Mouse (Mus musculus) forebrain, embryonic 11.5 days (tissue): Measurements from ENCODE around the gene Ruvbl2. TPM values are rescaled to one million over a fixed set of nuclear protein-coding genes. Genes with fewer than 3 reads are reported as not detected.

Experiments
- ATAC-seq: fragments of 200-750 bp; cut with Nextera tagmentation; replicated peaks from 2 replicates; pipeline ENCODE4 v1.8.0; 2017; ENCODE audit warnings: moderate TSS enrichment; ENCODE audit not compliant: low FRiP score
- DNase-seq: peaks from one replicate; pipeline ENCODE4 v3.0.0-alpha.2; 2017; ENCODE audit warnings: low spot score
- H3K27ac ChIP-seq: fragments of 300-500 bp; sonication (generic); 2 replicates; pipeline ENCODE4 v1.5.1; 2014; ENCODE audit warnings: low read depth, low read length
- H3K27me3 ChIP-seq: fragments of 300-500 bp; sonication (generic); 2 replicates; pipeline ENCODE4 v1.6.1; 2014; ENCODE audit warnings: mild to moderate bottlenecking, low read length, mixed read lengths; ENCODE audit not compliant: control insufficient read depth, insufficient read depth
- H3K36me3 ChIP-seq: fragments of 300-500 bp; sonication (generic); 2 replicates; pipeline ENCODE4 v1.6.1; 2014; ENCODE audit warnings: mild to moderate bottlenecking, low read length, moderate library complexity, mixed read lengths; ENCODE audit not compliant: control insufficient read depth, insufficient read depth
- H3K4me1 ChIP-seq: fragments of 300-500 bp; sonication (generic); replicated peaks from 2 replicates; pipeline ENCODE4 v1.6.1; 2014; ENCODE audit warnings: low read length, mixed read lengths; ENCODE audit not compliant: control insufficient read depth, insufficient read depth
- H3K4me2 ChIP-seq: fragments of 300-500 bp; sonication (generic); 2 replicates; pipeline ENCODE4 v1.6.1; 2014; ENCODE audit warnings: low read depth, mild to moderate bottlenecking, low read length, moderate library complexity, mixed read lengths; ENCODE audit not compliant: severe bottlenecking
- H3K4me3 ChIP-seq: fragments of 300-500 bp; sonication (generic); 2 replicates; pipeline ENCODE4 v1.5.1; 2014; ENCODE audit warnings: low read depth, low read length
- H3K9ac ChIP-seq: fragments of 300-500 bp; sonication (generic); 2 replicates; pipeline ENCODE4 v1.6.1; 2014; ENCODE audit warnings: low read length
- H3K9me3 ChIP-seq: fragments of 300-500 bp; sonication (generic); 2 replicates; pipeline ENCODE4 v1.6.1; 2016; ENCODE audit warnings: low read length, mixed read lengths; ENCODE audit not compliant: control insufficient read depth
- WGBS: fragments of 180-500 bp; shearing (Covaris S2); extraction: QIAGEN DNeasy Blood & Tissue Kit; methylation state at CpG from one replicate; pipeline ENCODE4 v1.1.7; 2014; 5-methylcytosine and 5-hydroxymethylcytosine counted together
- polyA plus RNA-seq: library from polyadenylated mRNA; unstranded; fragments of >200 nt; fragmentation: Nextera tagmentation; extraction: Ambion mirVana; gene quantifications from 2 replicates; pipeline ENCODE4 v1.2.1, GENCODE M21; 2014

The Ruvbl2 gene
- polyA plus RNA-seq, 1 experiment from 2014 or later, result 175 TPM

- ATAC-seq (no peak), DNase-seq (peak; percentile 69)
- Histone ChIP-seq H3K27ac (no peak overlapping the region), H3K9me3 (no peaks in the 10 kb centered on the region), H3K9ac (no peak overlapping the region), H3K4me3 (no peak overlapping the region), H3K4me1 (no peaks in the 10 kb centered on the region), H3K4me2 (no peak overlapping the region), H3K27me3 (no peaks in the 10 kb centered on the region), H3K36me3 (no peaks in the 10 kb centered on the region)
- WGBS, result 19% methylated on average over 3 of the region's 3 CpGs
Observed at GRCm38 (mm10) chr7:45477003-45477402, 39.1 kb upstream of the Ruvbl2 start.

- DNase-seq (no peak), ATAC-seq (no peak)
Observed at GRCm38 (mm10) chr7:45476453-45476852, 38.6 kb upstream of the Ruvbl2 start.

GRCm38 (mm10) chr7:45475291-45475969 is 37.5 kb upstream of the Ruvbl2 start:
- Histone ChIP-seq H3K9ac (no peak overlapping the region), H3K4me1 (no peaks in the 10 kb centered on the region), H3K27me3 (no peaks in the 10 kb centered on the region), H3K9me3 (no peaks in the 10 kb centered on the region), H3K4me3 (no peak overlapping the region), H3K36me3 (no peaks in the 10 kb centered on the region), H3K4me2 (no peak overlapping the region), H3K27ac (no peak overlapping the region)
- ATAC-seq (no peak), DNase-seq (no peak)
- WGBS, result 74% methylated on average over 16 of the region's 16 CpGs

More at GRCm38 (mm10) chr7:45476453-45476852, 38.6 kb upstream of the Ruvbl2 start:
- Histone ChIP-seq H3K9me3 (no peaks in the 10 kb centered on the region), H3K9ac (no peak overlapping the region), H3K4me3 (no peak overlapping the region), H3K27ac (no peak overlapping the region), H3K36me3 (no peaks in the 10 kb centered on the region), H3K4me2 (no peak overlapping the region), H3K4me1 (no peaks in the 10 kb centered on the region), H3K27me3 (no peaks in the 10 kb centered on the region)
- WGBS, result 47% methylated on average over 1 of the region's 1 CpGs

GRCm38 (mm10) chr7:45470869-45471268 is 33.0 kb upstream of the Ruvbl2 start:
- DNase-seq (peak; percentile 73), ATAC-seq (no peak)
- H3K4me3 ChIP-seq, result no peak overlapping the region
- H3K4me1 ChIP-seq, result peaks cover 4% of the 10 kb centered on the region
- H3K27me3 ChIP-seq, result no peaks in the 10 kb centered on the region
- no peaks in the 10 kb centered on the region for H3K36me3 ChIP-seq
- no peaks in the 10 kb centered on the region for H3K9me3 ChIP-seq
- no peak overlapping the region for H3K9ac ChIP-seq
- no peak overlapping the region for H3K4me2 ChIP-seq
- 10% methylated on average over 3 of the region's 3 CpGs for WGBS
- no peak overlapping the region for H3K27ac ChIP-seq

- Histone ChIP-seq H3K36me3 (peaks cover 7% of the 10 kb centered on the region; the same call in 1 of the 2 replicates), H3K4me3 (peak overlapping the region; percentile 85), H3K27me3 (no peaks in the 10 kb centered on the region), H3K9me3 (no peaks in the 10 kb centered on the region), H3K4me2 (peak overlapping the region; percentile 84; the same call in 1 of the 2 replicates), H3K4me1 (peaks cover 7% of the 10 kb centered on the region), H3K9ac (peak overlapping the region; percentile 52), H3K27ac (no peak overlapping the region)
- ATAC-seq (no peak), DNase-seq (no peak)
- 36% methylated on average over 7 of the region's 7 CpGs for WGBS
Observed at GRCm38 (mm10) chr7:45467090-45467670, 29.3 kb upstream of the Ruvbl2 start.

GRCm38 (mm10) chr7:45466283-45467089 is 28.6 kb upstream of the Ruvbl2 start, which contains the start of gene Bax:
Gene Bax, minus strand, starts transcription at chr7:45466898.
- peak; percentile 98 for DNase-seq
- Histone ChIP-seq H3K4me2 (peak within 1 kb of the TSS; percentile 84), H3K27me3 (no peaks in the 10 kb centered on the region), H3K27ac (no peak within 1 kb of the TSS), H3K9me3 (no peaks in the 10 kb centered on the region), H3K36me3 (peaks cover 7% of the 10 kb centered on the region; the same call in 1 of the 2 replicates), H3K9ac (peak within 1 kb of the TSS; percentile 83), H3K4me3 (peak within 1 kb of the TSS; percentile 85), H3K4me1 (peaks cover 7% of the 10 kb centered on the region)
- WGBS, result under 1% methylated on average over 56 of the region's 58 CpGs
- peak; percentile 84 for ATAC-seq

- H3K9me3 ChIP-seq, result no peaks in the 10 kb centered on the region
- H3K9ac ChIP-seq, result peak overlapping the region; percentile 83
- DNase-seq, result no peak
- ATAC-seq, result no peak
- WGBS, result 84% methylated on average over 9 of the region's 9 CpGs
- peaks cover 12% of the 10 kb centered on the region for H3K4me1 ChIP-seq
- peak overlapping the region; percentile 84 for H3K4me2 ChIP-seq
- H3K27ac ChIP-seq, result no peak overlapping the region
- H3K4me3 ChIP-seq, result peak overlapping the region; percentile 85
- no peaks in the 10 kb centered on the region for H3K27me3 ChIP-seq
- H3K36me3 ChIP-seq, result peaks cover 7% of the 10 kb centered on the region; the same call in 1 of the 2 replicates
Observed at GRCm38 (mm10) chr7:45465549-45465948, 27.7 kb upstream of the Ruvbl2 start.

- Histone ChIP-seq H3K27me3 (no peaks in the 10 kb centered on the region), H3K9me3 (no peaks in the 10 kb centered on the region), H3K4me3 (no peak overlapping the region), H3K4me1 (peaks cover 16% of the 10 kb centered on the region), H3K9ac (no peak overlapping the region), H3K4me2 (0 out of 2 replicates have a peak overlapping the region, but pooled peaks have one; percentile 84), H3K27ac (no peak overlapping the region), H3K36me3 (peaks cover 7% of the 10 kb centered on the region; the same call in 1 of the 2 replicates)
- ATAC-seq (no peak), DNase-seq (no peak)
- 95% methylated on average over 12 of the region's 12 CpGs for WGBS
Observed at GRCm38 (mm10) chr7:45465112-45465511, 27.2 kb upstream of the Ruvbl2 start.
